Comparison of ENCODE assay signal across 11 mouse cellular contexts in genomic region chr11:102208846-102209245, GRCm38 (mm10). TPM values are rescaled to one million over a fixed set of nuclear protein-coding genes. Genes with fewer than 3 reads are reported as not detected.
A peak's percentile ranks its signal among the peaks of the same experiment; 100 is the strongest.
DNase-seq lines count a peak whose midpoint lies in the region; ATAC-seq lines count a peak whose summit lies in the region.
"Had no signal": no experiment of that assay in that cellular context is flagged by ENCODE, and none has a peak within 500 bp of the region (broad histone marks: within the 10 kb centered on the region; RNA-seq: fewer than 3 reads in every experiment).

No protein-coding gene starts in this region.

- H3K4me2 ChIP-seq in forebrain, embryonic 15.5 days (replicated peaks), result no peak overlapping the region
- no peak overlapping the region for H3K4me2 ChIP-seq in forebrain, embryonic 14.5 days (ENCODE audit: low read length)
- peak overlapping the region; percentile 18; the same call in 1 of the 2 replicates for H3K4me2 ChIP-seq in liver, embryonic 12.5 days
- H3K4me2 ChIP-seq in limb, embryonic 15.5 days, result no peak overlapping the region
- H3K4me2 ChIP-seq: liver, embryonic 15.5 days had no signal

- 41% methylated on average over 3 of the region's 4 CpGs for WGBS in forebrain, embryonic 15.5 days
- WGBS in forebrain, embryonic 14.5 days, result 55% methylated on average over 4 of the region's 4 CpGs
- WGBS in liver, embryonic 12.5 days (ENCODE audit: insufficient replicate concordance), result 21% methylated on average over 4 of the region's 4 CpGs
- WGBS in embryonic facial prominence, embryonic 10.5 days, result 48% methylated on average over 4 of the region's 4 CpGs
- WGBS in limb, embryonic 15.5 days, result 34% methylated on average over 2 of the region's 4 CpGs

- H3K9ac ChIP-seq in forebrain, embryonic 15.5 days (replicated peaks), result no peak overlapping the region
- H3K9ac ChIP-seq in forebrain, embryonic 14.5 days (ENCODE audit: low read length), result no peak overlapping the region
- H3K9ac ChIP-seq in liver, embryonic 12.5 days, result no peak overlapping the region
- no peak overlapping the region for H3K9ac ChIP-seq in limb, embryonic 15.5 days
- H3K9ac ChIP-seq: liver, embryonic 15.5 days had no signal

- no peak overlapping the region for H3K4me3 ChIP-seq in forebrain, embryonic 15.5 days
- H3K4me3 ChIP-seq in forebrain, embryonic 14.5 days (ENCODE audit: low read depth, low read length), result no peak overlapping the region
- H3K4me3 ChIP-seq in liver, embryonic 12.5 days, result no peak overlapping the region
- 0 out of 2 replicates have a peak overlapping the region, but pooled peaks have one; percentile 6 for H3K4me3 ChIP-seq in embryonic facial prominence, embryonic 10.5 days
- H3K4me3 ChIP-seq in limb, embryonic 15.5 days, result no peak overlapping the region
- H3K4me3 ChIP-seq: liver, embryonic 15.5 days had no signal

- DNase-seq in forebrain, embryonic 14.5 days (ENCODE audit: low spot score), result no peak
- DNase-seq in liver, result no peak
- no peak for DNase-seq in embryonic facial prominence, embryonic 10.5 days (ENCODE audit: low spot score)
- DNase-seq in thymus, postnatal 0 days (ENCODE audit: low spot score), result no peak
- DNase-seq: right cerebral cortex, postnatal 14 days had no signal

- no peaks in the 10 kb centered on the region for H3K27me3 ChIP-seq in forebrain, embryonic 15.5 days
- no peaks in the 10 kb centered on the region for H3K27me3 ChIP-seq in forebrain, embryonic 14.5 days (replicated peaks; ENCODE audit: control insufficient read depth, insufficient read depth, low read length)
- H3K27me3 ChIP-seq in liver, embryonic 12.5 days (replicated peaks), result no peaks in the 10 kb centered on the region
- H3K27me3 ChIP-seq in embryonic facial prominence, embryonic 10.5 days (replicated peaks; ENCODE audit: low read depth, poor library complexity, severe bottlenecking), result 0 out of 2 replicates have a peak, but pooled peaks cover 12% of the 10 kb centered on the region
- no peaks in the 10 kb centered on the region for H3K27me3 ChIP-seq in limb, embryonic 15.5 days
- H3K27me3 ChIP-seq: liver, embryonic 15.5 days had no signal

- H3K9me3 ChIP-seq in forebrain, embryonic 15.5 days, result no peaks in the 10 kb centered on the region
- no peaks in the 10 kb centered on the region for H3K9me3 ChIP-seq in forebrain, embryonic 14.5 days (replicated peaks; ENCODE audit: control insufficient read depth, low read length)
- no peaks in the 10 kb centered on the region for H3K9me3 ChIP-seq in liver, embryonic 12.5 days (replicated peaks)
- H3K9me3 ChIP-seq in embryonic facial prominence, embryonic 10.5 days, result no peaks in the 10 kb centered on the region
- H3K9me3 ChIP-seq in limb, embryonic 15.5 days, result no peaks in the 10 kb centered on the region
- H3K9me3 ChIP-seq: liver, embryonic 15.5 days had no signal

- ATAC-seq in forebrain, embryonic 15.5 days (replicated peaks), result no peak
- no peak for ATAC-seq in forebrain, embryonic 14.5 days
- no peak for ATAC-seq in liver, embryonic 12.5 days
- no peak for ATAC-seq in limb, embryonic 15.5 days (ENCODE audit: insufficient number of reproducible peaks, low FRiP score, low TSS enrichment, low read depth)
- no peak for ATAC-seq in erythroid progenitor cell, adult 5-6 weeks (replicated peaks; ENCODE audit: low FRiP score, poor library complexity, severe bottlenecking)
- ATAC-seq: CD4-positive, CD25-positive, alpha-beta regulatory T cell, adult 4 months had no signal

- H3K27ac ChIP-seq in forebrain, embryonic 15.5 days (replicated peaks), result peak overlapping the region; percentile 73; the same call in 1 of the 2 replicates
- no peak overlapping the region for H3K27ac ChIP-seq in forebrain, embryonic 14.5 days (ENCODE audit: low read depth, low read length)
- H3K27ac ChIP-seq in liver, embryonic 12.5 days, result peak overlapping the region; percentile 46
- H3K27ac ChIP-seq in embryonic facial prominence, embryonic 10.5 days (replicated peaks), result peak overlapping the region; percentile 69; the same call in 1 of the 2 replicates
- H3K27ac ChIP-seq in limb, embryonic 15.5 days, result peak overlapping the region; percentile 0; the same call in 1 of the 2 replicates

- H3K4me1 ChIP-seq in forebrain, embryonic 15.5 days, result peaks cover 59% of the 10 kb centered on the region
- peaks cover 20% of the 10 kb centered on the region for H3K4me1 ChIP-seq in forebrain, embryonic 14.5 days (ENCODE audit: control insufficient read depth, insufficient read depth, low read length)
- H3K4me1 ChIP-seq in liver, embryonic 12.5 days, result peaks cover 57% of the 10 kb centered on the region
- peaks cover 65% of the 10 kb centered on the region for H3K4me1 ChIP-seq in embryonic facial prominence, embryonic 10.5 days
- peaks cover 62% of the 10 kb centered on the region for H3K4me1 ChIP-seq in limb, embryonic 15.5 days

- H3K36me3 ChIP-seq in forebrain, embryonic 15.5 days, result peaks cover 29% of the 10 kb centered on the region
- H3K36me3 ChIP-seq in forebrain, embryonic 14.5 days (ENCODE audit: control insufficient read depth, insufficient read depth, low read length), result peaks cover 41% of the 10 kb centered on the region
- peaks cover 27% of the 10 kb centered on the region for H3K36me3 ChIP-seq in liver, embryonic 12.5 days
- peaks cover 32% of the 10 kb centered on the region for H3K36me3 ChIP-seq in embryonic facial prominence, embryonic 10.5 days (replicated peaks)
- H3K36me3 ChIP-seq in limb, embryonic 15.5 days, result peaks cover 38% of the 10 kb centered on the region

RNA-seq across cellular contexts. Expression of gene G6pc3, which starts 19.4 kb away (rescaled TPM):
- polyA plus RNA-seq in forebrain, embryonic 15.5 days (2015; fragmentation: Nextera tagmentation; extraction: Ambion mirVana), result 21.5 and 23.7 TPM in 2 replicates
- polyA plus RNA-seq in forebrain, embryonic 14.5 days (2014; fragmentation: Nextera tagmentation; extraction: Ambion mirVana), result 24.6 and 24.8 TPM in 2 replicates
- 18.0 and 19.7 TPM in 2 replicates for polyA plus RNA-seq in liver, embryonic 12.5 days (2016; fragmentation: Nextera tagmentation; extraction: Ambion mirVana)
- 38.2 and 39.6 TPM in 2 replicates for polyA plus RNA-seq in embryonic facial prominence, embryonic 10.5 days (2016; fragmentation: Nextera tagmentation; extraction: Ambion mirVana)
- 25.1 and 27.6 TPM in 2 replicates for polyA plus RNA-seq in limb, embryonic 15.5 days (2015; fragmentation: Nextera tagmentation; extraction: Ambion mirVana)
- total RNA-seq in erythroid progenitor cell, adult 5-6 weeks (2015; ENCODE audit: low replicate concordance), result 4.0 and 14.3 TPM in 2 replicates
- 4.4 and 8.6 TPM in 2 replicates for total RNA-seq in erythroid progenitor cell, adult 5-6 weeks (2017; ENCODE audit: low replicate concordance)
- 16.1 and 16.2 TPM in 2 replicates for polyA plus RNA-seq in thymus, postnatal 0 days (2015; fragmentation: Nextera tagmentation; extraction: Ambion mirVana)

RNA-seq across cellular contexts. Expression of gene Hdac5, which starts 21.1 kb away (rescaled TPM):
- polyA plus RNA-seq in forebrain, embryonic 15.5 days (2015; fragmentation: Nextera tagmentation; extraction: Ambion mirVana), result 127 and 129 TPM in 2 replicates
- 38.9 and 60.6 TPM in 2 replicates for polyA plus RNA-seq in forebrain, embryonic 14.5 days (2014; fragmentation: Nextera tagmentation; extraction: Ambion mirVana)
- 21.7 and 23.1 TPM in 2 replicates for polyA plus RNA-seq in liver, embryonic 12.5 days (2016; fragmentation: Nextera tagmentation; extraction: Ambion mirVana)
- 49.6 and 52.9 TPM in 2 replicates for polyA plus RNA-seq in embryonic facial prominence, embryonic 10.5 days (2016; fragmentation: Nextera tagmentation; extraction: Ambion mirVana)
- 94.1 and 96.7 TPM in 2 replicates for polyA plus RNA-seq in limb, embryonic 15.5 days (2015; fragmentation: Nextera tagmentation; extraction: Ambion mirVana)
- total RNA-seq in erythroid progenitor cell, adult 5-6 weeks (2015; ENCODE audit: low replicate concordance), result 11.9 and 36.9 TPM in 2 replicates
- total RNA-seq in erythroid progenitor cell, adult 5-6 weeks (2017; ENCODE audit: low replicate concordance), result 6.4 and 9.9 TPM in 2 replicates
- polyA plus RNA-seq in thymus, postnatal 0 days (2015; fragmentation: Nextera tagmentation; extraction: Ambion mirVana), result 19.9 and 24.8 TPM in 2 replicates

RNA-seq across cellular contexts. Expression of gene Lsm12, which starts 23.8 kb away (rescaled TPM):
- polyA plus RNA-seq in forebrain, embryonic 15.5 days (2015; fragmentation: Nextera tagmentation; extraction: Ambion mirVana), result 114 and 118 TPM in 2 replicates
- polyA plus RNA-seq in forebrain, embryonic 14.5 days (2014; fragmentation: Nextera tagmentation; extraction: Ambion mirVana), result 83.1 and 93.7 TPM in 2 replicates
- polyA plus RNA-seq in liver, embryonic 12.5 days (2016; fragmentation: Nextera tagmentation; extraction: Ambion mirVana), result 84.3 and 85.8 TPM in 2 replicates
- polyA plus RNA-seq in embryonic facial prominence, embryonic 10.5 days (2016; fragmentation: Nextera tagmentation; extraction: Ambion mirVana), result 145 and 155 TPM in 2 replicates
- polyA plus RNA-seq in limb, embryonic 15.5 days (2015; fragmentation: Nextera tagmentation; extraction: Ambion mirVana), result 119 and 130 TPM in 2 replicates
- 60.8 and 82.5 TPM in 2 replicates for total RNA-seq in erythroid progenitor cell, adult 5-6 weeks (2015; ENCODE audit: low replicate concordance)
- total RNA-seq in erythroid progenitor cell, adult 5-6 weeks (2017; ENCODE audit: low replicate concordance), result 28.0 and 39.7 TPM in 2 replicates
- polyA plus RNA-seq in thymus, postnatal 0 days (2015; fragmentation: Nextera tagmentation; extraction: Ambion mirVana), result 140 and 164 TPM in 2 replicates

RNA-seq across cellular contexts. Expression of gene BC030867, which starts 39.8 kb away (rescaled TPM):
- polyA plus RNA-seq in forebrain, embryonic 15.5 days (2015; fragmentation: Nextera tagmentation; extraction: Ambion mirVana), result 5.6 and 7.0 TPM in 2 replicates
- polyA plus RNA-seq in forebrain, embryonic 14.5 days (2014; fragmentation: Nextera tagmentation; extraction: Ambion mirVana), result 6.1 and 6.3 TPM in 2 replicates
- 19.5 and 19.7 TPM in 2 replicates for polyA plus RNA-seq in liver, embryonic 12.5 days (2016; fragmentation: Nextera tagmentation; extraction: Ambion mirVana)
- 30.1 and 32.4 TPM in 2 replicates for polyA plus RNA-seq in embryonic facial prominence, embryonic 10.5 days (2016; fragmentation: Nextera tagmentation; extraction: Ambion mirVana)
- polyA plus RNA-seq in limb, embryonic 15.5 days (2015; fragmentation: Nextera tagmentation; extraction: Ambion mirVana), result 13.0 and 13.8 TPM in 2 replicates
- total RNA-seq in erythroid progenitor cell, adult 5-6 weeks (2015; ENCODE audit: low replicate concordance), result 26.7 and 30.2 TPM in 2 replicates
- total RNA-seq in erythroid progenitor cell, adult 5-6 weeks (2017; ENCODE audit: low replicate concordance), result 14.4 and 14.5 TPM in 2 replicates
- 8.6 and 11.4 TPM in 2 replicates for polyA plus RNA-seq in thymus, postnatal 0 days (2015; fragmentation: Nextera tagmentation; extraction: Ambion mirVana)

RNA-seq across cellular contexts. Expression of gene Tmem101, which starts 52.6 kb away (rescaled TPM):
- polyA plus RNA-seq in forebrain, embryonic 15.5 days (2015; fragmentation: Nextera tagmentation; extraction: Ambion mirVana), result 37.4 and 41.6 TPM in 2 replicates
- polyA plus RNA-seq in forebrain, embryonic 14.5 days (2014; fragmentation: Nextera tagmentation; extraction: Ambion mirVana), result 32.5 and 33.6 TPM in 2 replicates
- polyA plus RNA-seq in liver, embryonic 12.5 days (2016; fragmentation: Nextera tagmentation; extraction: Ambion mirVana), result 16.3 TPM in 2 replicates
- 35.0 and 38.0 TPM in 2 replicates for polyA plus RNA-seq in embryonic facial prominence, embryonic 10.5 days (2016; fragmentation: Nextera tagmentation; extraction: Ambion mirVana)
- polyA plus RNA-seq in limb, embryonic 15.5 days (2015; fragmentation: Nextera tagmentation; extraction: Ambion mirVana), result 37.5 and 40.3 TPM in 2 replicates
- 1.1 and 1.3 TPM in 2 replicates for total RNA-seq in erythroid progenitor cell, adult 5-6 weeks (2015; ENCODE audit: low replicate concordance)
- total RNA-seq in erythroid progenitor cell, adult 5-6 weeks (2017; ENCODE audit: low replicate concordance), result 2.9 and 5.1 TPM in 2 replicates
- polyA plus RNA-seq in thymus, postnatal 0 days (2015; fragmentation: Nextera tagmentation; extraction: Ambion mirVana), result 14.5 and 16.9 TPM in 2 replicates
